Mouse (Mus musculus) thymus, adult 2 months (tissue): ENCODE measurements around the gene Cdk7. TPM values are rescaled to one million over a fixed set of nuclear protein-coding genes. Genes with fewer than 3 reads are reported as not detected.

Source experiments
- DNase-seq: peaks from one replicate; pipeline ENCODE4 v3.0.0; 2021
- H3K27ac ChIP-seq: fragments of 200-500 bp; 2 replicates; pipeline ENCODE4 v1.5.1; 2012; ENCODE audit warnings: low read length, control low read depth; ENCODE audit not compliant: control insufficient read depth, insufficient read depth
- H3K27me3 ChIP-seq: fragments of 200-500 bp; 2 replicates; pipeline ENCODE4 v1.6.1; 2012; ENCODE audit warnings: mild to moderate bottlenecking, low read length, moderate library complexity, mixed read lengths; ENCODE audit not compliant: control insufficient read depth, insufficient read depth
- H3K36me3 ChIP-seq: fragments of 200-500 bp; 2 replicates; pipeline ENCODE4 v1.6.1; 2012; ENCODE audit warnings: mild to moderate bottlenecking, low read length, moderate library complexity; ENCODE audit not compliant: control insufficient read depth, insufficient read depth
- H3K4me1 ChIP-seq: fragments of 200-500 bp; replicated peaks from 2 replicates; pipeline ENCODE4 v1.6.1; 2012; ENCODE audit warnings: low read length; ENCODE audit not compliant: control insufficient read depth, insufficient read depth
- H3K4me3 ChIP-seq: fragments of 200-500 bp; 2 replicates; pipeline ENCODE4 v1.5.1; 2012; ENCODE audit warnings: mild to moderate bottlenecking, low read length, control low read depth, moderate library complexity; ENCODE audit not compliant: control insufficient read depth, insufficient read depth
- CTCF ChIP-seq: fragments of 200-500 bp; IDR thresholded peaks from 2 replicates; pipeline ENCODE4 v1.5.1; 2012; ENCODE audit warnings: mild to moderate bottlenecking, control low read depth, low read length, moderate library complexity, borderline replicate concordance; ENCODE audit not compliant: control insufficient read depth, poor library complexity, insufficient read depth; ENCODE audit errors: extremely low read depth
- POLR2A ChIP-seq: fragments of 200-500 bp; IDR thresholded peaks from 2 replicates; pipeline ENCODE4 v1.6.1; 2012; ENCODE audit warnings: mild to moderate bottlenecking, low read length, control low read depth, moderate library complexity; ENCODE audit not compliant: control insufficient read depth, poor library complexity, insufficient read depth; ENCODE audit errors: extremely low read depth
- WGBS: fragments of 180-500 bp; shearing (Covaris S2); methylation state at CpG from one replicate; pipeline ENCODE4 v1.1.7; 2018; 5-methylcytosine and 5-hydroxymethylcytosine counted together
- polyA plus RNA-seq: library from polyadenylated mRNA; depleted of rRNA; stranded (reverse); fragments of >200 nt; gene quantifications from 2 replicates; pipeline ENCODE4 v1.2.3, GENCODE M21; 2012

The Cdk7 gene
- polyA plus RNA-seq, 1 experiment = 22.0 TPM

- no peak for DNase-seq
- Histone ChIP-seq H3K4me1 (no peaks in the 10 kb centered on the region), H3K27ac (no peak overlapping the region), H3K36me3 (0 out of 2 replicates have a peak, but pooled peaks cover 6% of the 10 kb centered on the region), H3K27me3 (no peaks in the 10 kb centered on the region), H3K4me3 (no peak overlapping the region)
- TF ChIP-seq CTCF = no peak
- no peak for TF ChIP-seq POLR2A
- WGBS = 97% methylated on average over 2 of the region's 2 CpGs
These were observed 24.6 kb upstream of the Cdk7 start for GRCm38 (mm10) chr13:100755329-100755728.

GRCm38 (mm10) chr13:100754186-100754585 lies 23.4 kb upstream of the Cdk7 start:
- H3K4me1 ChIP-seq = no peaks in the 10 kb centered on the region
- no peak for DNase-seq
- no peak overlapping the region for H3K4me3 ChIP-seq
- 85% methylated on average over 4 of the region's 4 CpGs for WGBS
- no peaks in the 10 kb centered on the region for H3K27me3 ChIP-seq
- no peaks in the 10 kb centered on the region for H3K36me3 ChIP-seq
- H3K27ac ChIP-seq = no peak overlapping the region
- TF ChIP-seq CTCF (no peak), POLR2A (no peak)

GRCm38 (mm10) chr13:100753011-100753410 lies 22.3 kb upstream of the Cdk7 start:
- H3K4me3 ChIP-seq = no peak overlapping the region
- no peak overlapping the region for H3K27ac ChIP-seq
- 89% methylated on average over 6 of the region's 6 CpGs for WGBS
- no peak for TF ChIP-seq CTCF
- TF ChIP-seq POLR2A = no peak
- no peak for DNase-seq
- no peaks in the 10 kb centered on the region for H3K27me3 ChIP-seq
- no peaks in the 10 kb centered on the region for H3K36me3 ChIP-seq
- H3K4me1 ChIP-seq = no peaks in the 10 kb centered on the region

GRCm38 (mm10) chr13:100752529-100752928 lies 21.8 kb upstream of the Cdk7 start:
- 88% methylated on average over 8 of the region's 8 CpGs for WGBS
- H3K36me3 ChIP-seq = no peaks in the 10 kb centered on the region
- TF ChIP-seq CTCF (no peak), POLR2A (no peak)

GRCm38 (mm10) chr13:100751402-100751801 lies 20.7 kb upstream of the Cdk7 start:
- H3K27ac ChIP-seq = no peak overlapping the region
- H3K27me3 ChIP-seq = no peaks in the 10 kb centered on the region
- H3K4me1 ChIP-seq = no peaks in the 10 kb centered on the region
- 85% methylated on average over 3 of the region's 3 CpGs for WGBS
- TF ChIP-seq POLR2A (no peak), CTCF (no peak)
- H3K36me3 ChIP-seq = no peaks in the 10 kb centered on the region
- H3K4me3 ChIP-seq = no peak overlapping the region
- no peak for DNase-seq

More at GRCm38 (mm10) chr13:100752529-100752928, 21.8 kb upstream of the Cdk7 start:
- H3K4me3 ChIP-seq = no peak overlapping the region
- H3K27ac ChIP-seq = no peak overlapping the region
- no peaks in the 10 kb centered on the region for H3K27me3 ChIP-seq
- DNase-seq = no peak
- H3K4me1 ChIP-seq = no peaks in the 10 kb centered on the region

GRCm38 (mm10) chr13:100750799-100751198 lies 20.1 kb upstream of the Cdk7 start:
- H3K27me3 ChIP-seq = no peaks in the 10 kb centered on the region
- TF ChIP-seq CTCF (no peak), POLR2A (no peak)
- WGBS = 58% methylated on average over 5 of the region's 5 CpGs

GRCm38 (mm10) chr13:100748638-100749037 lies 17.9 kb upstream of the Cdk7 start:
- 91% methylated on average over 8 of the region's 8 CpGs for WGBS
- no peak overlapping the region for H3K4me3 ChIP-seq
- no peaks in the 10 kb centered on the region for H3K36me3 ChIP-seq
- DNase-seq = no peak
- H3K27me3 ChIP-seq = no peaks in the 10 kb centered on the region
- TF ChIP-seq POLR2A (no peak), CTCF (no peak)
- peaks cover 6% of the 10 kb centered on the region; the same call in 1 of the 2 replicates for H3K4me1 ChIP-seq
- no peak overlapping the region for H3K27ac ChIP-seq

More at GRCm38 (mm10) chr13:100750799-100751198, 20.1 kb upstream of the Cdk7 start:
- H3K4me3 ChIP-seq = no peak overlapping the region
- no peaks in the 10 kb centered on the region for H3K36me3 ChIP-seq
- no peak overlapping the region for H3K27ac ChIP-seq
- H3K4me1 ChIP-seq = no peaks in the 10 kb centered on the region
- no peak for DNase-seq
